ENCODE assay signal across 8 mouse cellular contexts in the genomic region with DNA sequence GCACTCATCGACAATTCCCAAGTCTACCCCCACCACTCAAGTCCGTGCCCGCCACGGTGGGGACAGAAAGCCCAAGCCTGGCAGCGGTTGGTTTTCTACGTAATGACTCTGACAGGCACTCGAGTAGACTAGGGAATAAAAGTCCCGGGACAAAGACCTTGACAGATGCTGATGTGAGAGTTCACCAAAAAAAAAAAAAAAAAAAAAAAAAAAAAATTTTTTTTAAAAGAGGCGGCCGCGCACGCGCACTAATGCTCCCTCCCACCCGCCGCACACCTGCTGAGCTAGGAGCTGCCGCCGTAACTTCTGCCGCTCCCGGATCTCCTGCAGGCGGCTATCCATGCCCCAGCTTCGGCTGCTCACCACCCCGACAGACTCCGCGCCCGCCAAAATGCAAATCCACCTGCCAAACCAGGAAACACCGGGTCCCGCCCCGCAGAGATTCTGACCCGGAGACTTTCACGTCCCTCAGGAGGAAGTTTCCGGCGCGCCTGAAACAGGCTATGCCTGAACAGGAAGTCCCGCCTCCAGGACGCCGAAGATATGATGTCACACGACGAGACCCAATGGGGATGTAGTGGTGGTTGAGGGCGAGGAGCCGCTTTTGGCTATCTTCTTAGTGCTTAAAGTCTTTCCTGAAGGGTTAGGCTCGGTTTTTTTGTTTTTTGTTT. TPM values are rescaled to one million over a fixed set of nuclear protein-coding genes. Genes with fewer than 3 reads are reported as not detected.
DNase-seq lines count a peak whose midpoint lies in the region; ATAC-seq and TF ChIP-seq lines count a peak whose summit lies in the region.

TSS of gene Mettl14 (minus strand) at position 623 of the 671 bp plus-strand sequence.

- H3K4me1 ChIP-seq in E14TG2a.4 (replicated peaks; ENCODE audit: low read depth, low read length) = peaks cover 17% of the 10 kb centered on the region
- peaks cover 15% of the 10 kb centered on the region for H3K4me1 ChIP-seq in forebrain, embryonic 12.5 days
- peaks cover 9% of the 10 kb centered on the region; the same call in 1 of the 2 replicates for H3K4me1 ChIP-seq in heart, postnatal 0 days (ENCODE audit: control insufficient read depth, insufficient read depth)
- peaks cover 10% of the 10 kb centered on the region for H3K4me1 ChIP-seq in liver, embryonic 16.5 days (ENCODE audit: control insufficient read depth, low read depth, low read length)
- H3K4me1 ChIP-seq in neural tube, embryonic 13.5 days (replicated peaks) = peaks cover 20% of the 10 kb centered on the region
- H3K4me1 ChIP-seq in testis, adult 2 months (ENCODE audit: control insufficient read depth, insufficient read depth, low read length) = no peaks in the 10 kb centered on the region; the same call in 1 of the 2 replicates

- H3K9ac ChIP-seq in forebrain, embryonic 12.5 days = peak within 1 kb of the TSS; percentile 71
- H3K9ac ChIP-seq in heart, postnatal 0 days (replicated peaks; ENCODE audit: low read depth, low read length) = peak within 1 kb of the TSS; percentile 73
- peak within 1 kb of the TSS; percentile 80 for H3K9ac ChIP-seq in liver, embryonic 16.5 days (ENCODE audit: low read depth, low read length)
- peak within 1 kb of the TSS; percentile 80 for H3K9ac ChIP-seq in neural tube, embryonic 13.5 days

- TF ChIP-seq CTCF in E14TG2a.4 (conservative IDR thresholded peaks at IDR 0.05; ENCODE audit: low read length) = no peak
- no peak for TF ChIP-seq CTCF in heart, postnatal 0 days (IDR thresholded peaks at IDR 0.05; ENCODE audit: low read depth)
- TF ChIP-seq CTCF in testis, adult 2 months (IDR thresholded peaks at IDR 0.05; ENCODE audit: control insufficient read depth, insufficient read depth, insufficient replicate concordance, low read depth, low read length) = no peak

- no peak for TF ChIP-seq EP300 in heart, postnatal 0 days (IDR thresholded peaks at IDR 0.05; ENCODE audit: low read depth)

- under 1% methylated on average over 40 of the region's 41 CpGs for WGBS in forebrain, embryonic 12.5 days
- under 1% methylated on average over 40 of the region's 41 CpGs for WGBS in heart, postnatal 0 days
- under 1% methylated on average over 41 of the region's 41 CpGs for WGBS in liver, embryonic 16.5 days (ENCODE audit: insufficient replicate concordance)
- WGBS in neural tube, embryonic 13.5 days = under 1% methylated on average over 41 of the region's 41 CpGs

- H3K27ac ChIP-seq in forebrain, embryonic 12.5 days = peak within 1 kb of the TSS; percentile 94
- H3K27ac ChIP-seq in heart, postnatal 0 days (ENCODE audit: low read depth) = peak within 1 kb of the TSS; percentile 90
- peak within 1 kb of the TSS; percentile 93 for H3K27ac ChIP-seq in liver, embryonic 16.5 days (ENCODE audit: low read length)
- H3K27ac ChIP-seq in neural tube, embryonic 13.5 days (replicated peaks) = peak within 1 kb of the TSS; percentile 90
- peak within 1 kb of the TSS; percentile 96 for H3K27ac ChIP-seq in testis, adult 2 months (ENCODE audit: control insufficient read depth, insufficient read depth, low read depth, low read length)

- H3K9me3 ChIP-seq in E14TG2a.4 (ENCODE audit: low read length) = no peaks in the 10 kb centered on the region
- H3K9me3 ChIP-seq in forebrain, embryonic 12.5 days = no peaks in the 10 kb centered on the region
- no peaks in the 10 kb centered on the region for H3K9me3 ChIP-seq in heart, postnatal 0 days (replicated peaks; ENCODE audit: control insufficient read depth, low read length)
- H3K9me3 ChIP-seq in liver, embryonic 16.5 days (replicated peaks; ENCODE audit: control insufficient read depth, low read length) = no peaks in the 10 kb centered on the region
- H3K9me3 ChIP-seq in neural tube, embryonic 13.5 days = no peaks in the 10 kb centered on the region

- no peaks in the 10 kb centered on the region for H3K27me3 ChIP-seq in E14TG2a.4 (ENCODE audit: insufficient read depth, low read length)
- H3K27me3 ChIP-seq in forebrain, embryonic 12.5 days = peaks cover 6% of the 10 kb centered on the region
- H3K27me3 ChIP-seq in heart, postnatal 0 days (ENCODE audit: control insufficient read depth, insufficient read depth, low read length) = no peaks in the 10 kb centered on the region
- H3K27me3 ChIP-seq in liver, embryonic 16.5 days (ENCODE audit: control insufficient read depth, insufficient read depth, low read depth, low read length) = no peaks in the 10 kb centered on the region
- peaks cover 10% of the 10 kb centered on the region for H3K27me3 ChIP-seq in neural tube, embryonic 13.5 days
- no peaks in the 10 kb centered on the region for H3K27me3 ChIP-seq in testis, adult 2 months (ENCODE audit: control insufficient read depth, insufficient read depth, low read length)

- H3K4me2 ChIP-seq in forebrain, embryonic 12.5 days = peak within 1 kb of the TSS; percentile 67
- H3K4me2 ChIP-seq in heart, postnatal 0 days (ENCODE audit: low read depth, low read length) = peak within 1 kb of the TSS; percentile 85
- peak within 1 kb of the TSS; percentile 79 for H3K4me2 ChIP-seq in liver, embryonic 16.5 days (ENCODE audit: low read depth, low read length)
- peak within 1 kb of the TSS; percentile 80 for H3K4me2 ChIP-seq in neural tube, embryonic 13.5 days

- ATAC-seq in forebrain, embryonic 12.5 days (ENCODE audit: low FRiP score) = peak; percentile 99
- ATAC-seq in heart, postnatal 0 days (ENCODE audit: insufficient read depth, low read depth) = peak; percentile 99
- peak; percentile 100 for ATAC-seq in liver, embryonic 16.5 days (ENCODE audit: low read depth)
- peak; percentile 100 for ATAC-seq in neural tube, embryonic 13.5 days (ENCODE audit: low read depth)

- H3K4me3 ChIP-seq in E14TG2a.4 (replicated peaks; ENCODE audit: low read length) = peak within 1 kb of the TSS; percentile 90
- H3K4me3 ChIP-seq in forebrain, embryonic 12.5 days (replicated peaks) = peak within 1 kb of the TSS; percentile 71
- peak within 1 kb of the TSS; percentile 77 for H3K4me3 ChIP-seq in heart, postnatal 0 days (ENCODE audit: low read depth, low read length)
- H3K4me3 ChIP-seq in liver, embryonic 16.5 days (ENCODE audit: low read depth, low read length) = peak within 1 kb of the TSS; percentile 93
- H3K4me3 ChIP-seq in neural tube, embryonic 13.5 days = peak within 1 kb of the TSS; percentile 70
- peak within 1 kb of the TSS; percentile 99 for H3K4me3 ChIP-seq in testis, adult 2 months (ENCODE audit: control insufficient read depth, low read depth, low read length)

- peaks cover 24% of the 10 kb centered on the region for H3K36me3 ChIP-seq in E14TG2a.4 (ENCODE audit: insufficient read depth, low read length)
- peaks cover 8% of the 10 kb centered on the region; the same call in 1 of the 2 replicates for H3K36me3 ChIP-seq in forebrain, embryonic 12.5 days (replicated peaks)
- peaks cover 13% of the 10 kb centered on the region for H3K36me3 ChIP-seq in heart, postnatal 0 days (replicated peaks; ENCODE audit: control insufficient read depth, insufficient read depth, low read length)
- peaks cover 4% of the 10 kb centered on the region; the same call in 1 of the 2 replicates for H3K36me3 ChIP-seq in liver, embryonic 16.5 days (ENCODE audit: control insufficient read depth, insufficient read depth)
- peaks cover 14% of the 10 kb centered on the region for H3K36me3 ChIP-seq in neural tube, embryonic 13.5 days
- H3K36me3 ChIP-seq in testis, adult 2 months (ENCODE audit: control insufficient read depth, insufficient read depth, low read length) = peaks cover 1% of the 10 kb centered on the region; the same call in 1 of the 2 replicates

- TF ChIP-seq POLR2A in testis, adult 2 months (IDR thresholded peaks at IDR 0.05; ENCODE audit: control insufficient read depth, low read depth, low read length) = peak; percentile 95

- peak; percentile 97 for DNase-seq in c-Kit-positive CD71-positive TER-119-positive erythroid progenitor cells, embryonic 14.5 days (ENCODE audit: low spot score)
- peak; percentile 98 for DNase-seq in heart, postnatal 0 days (ENCODE audit: low spot score)
- peak; percentile 97 to 98 for DNase-seq in kidney, postnatal 4 days

RNA-seq across cellular contexts. Expression of gene Mettl14, which starts in this region (rescaled TPM):
- polyA plus RNA-seq in forebrain, embryonic 12.5 days (2016; fragmentation: Nextera tagmentation; extraction: Ambion mirVana) = 38.1 and 40.7 TPM in 2 replicates
- total RNA-seq in heart, postnatal 0 days (2014; rRNA removed; ENCODE audit: low replicate concordance) = 4.4 and 4.7 TPM in 2 replicates
- 15.1 and 15.2 TPM in 2 replicates for polyA plus RNA-seq in heart, postnatal 0 days (2015; fragmentation: Nextera tagmentation; extraction: Ambion mirVana)
- polyA plus RNA-seq in liver, embryonic 16.5 days (2015; fragmentation: Nextera tagmentation; extraction: Ambion mirVana) = 6.8 and 6.9 TPM in 2 replicates
- polyA plus RNA-seq in neural tube, embryonic 13.5 days (2015; fragmentation: Nextera tagmentation; extraction: Ambion mirVana) = 23.2 and 27.6 TPM in 2 replicates
- polyA plus RNA-seq in testis, adult 2 months (2012; rRNA removed) = 4.2 and 4.5 TPM in 2 replicates

Comparison
In these comparisons a context has a peak if more than half of its experiments do, and no peak if none do; other contexts are left out.
1. Peak in every context shown above with its lines: DNase-seq, ATAC-seq, H3K4me3 ChIP-seq and H3K27ac ChIP-seq.